Mouse (Mus musculus) hindbrain, postnatal 0 days (tissue): ENCODE data around the gene Cryga. TPM values are rescaled to one million over a fixed set of nuclear protein-coding genes. Genes with fewer than 3 reads are reported as not detected.

Experiments
- ATAC-seq: fragments of 200-750 bp; cut with Nextera tagmentation; 2 replicates; pipeline ENCODE4 v1.8.0; 2017; ENCODE audit warnings: mild to moderate bottlenecking, moderate TSS enrichment, moderate library complexity
- DNase-seq: peaks from one replicate; pipeline ENCODE4 v3.0.0-alpha.2; 2015; ENCODE audit warnings: low spot score
- H3K27ac ChIP-seq: fragments of 300-500 bp; sonication (generic); 2 replicates; pipeline ENCODE4 v1.5.1; 2014; ENCODE audit warnings: mild to moderate bottlenecking
- H3K27me3 ChIP-seq: fragments of 300-500 bp; sonication (generic); 2 replicates; pipeline ENCODE4 v1.6.1; 2014; ENCODE audit warnings: low read length, mixed read lengths; ENCODE audit not compliant: insufficient read depth
- H3K36me3 ChIP-seq: fragments of 300-500 bp; sonication (generic); 2 replicates; pipeline ENCODE4 v1.6.1; 2014; ENCODE audit warnings: low read length, mixed read lengths; ENCODE audit not compliant: insufficient read depth
- H3K4me1 ChIP-seq: fragments of 300-500 bp; sonication (generic); 2 replicates; pipeline ENCODE4 v1.6.1; 2014; ENCODE audit warnings: antibody characterized with exemption, low read length, mixed read lengths; ENCODE audit not compliant: insufficient read depth
- H3K4me2 ChIP-seq: fragments of 300-500 bp; sonication (generic); 2 replicates; pipeline ENCODE4 v1.6.1; 2014; ENCODE audit warnings: low read depth, mild to moderate bottlenecking, low read length, moderate library complexity, mixed read lengths
- H3K4me3 ChIP-seq: fragments of 300-500 bp; sonication (generic); 2 replicates; pipeline ENCODE4 v1.5.1; 2014; ENCODE audit warnings: low read length
- H3K9ac ChIP-seq: fragments of 300-500 bp; sonication (generic); replicated peaks from 2 replicates; pipeline ENCODE4 v1.6.1; 2014; ENCODE audit warnings: mild to moderate bottlenecking, low read length, moderate library complexity, mixed read lengths
- H3K9me3 ChIP-seq: fragments of 300-500 bp; sonication (generic); 2 replicates; pipeline ENCODE4 v1.6.1; 2016; ENCODE audit warnings: low read length, mixed read lengths
- CTCF ChIP-seq: IDR thresholded peaks from 2 replicates; pipeline ENCODE4 v1.5.1; 2016; ENCODE audit warnings: antibody characterized with exemption, control low read depth, low read depth
- WGBS: fragments of 180-500 bp; shearing (Covaris S2); extraction: QIAGEN DNeasy Blood & Tissue Kit; methylation state at CpG from one replicate; pipeline ENCODE4 v1.1.7; 2014; 5-methylcytosine and 5-hydroxymethylcytosine counted together
- polyA plus RNA-seq: library from polyadenylated mRNA; unstranded; fragments of >200 nt; fragmentation: Nextera tagmentation; extraction: Ambion mirVana; gene quantifications from 2 replicates; pipeline ENCODE4 v1.2.1, GENCODE M21; 2015
- total RNA-seq: library from RNA; depleted of rRNA; stranded (reverse); fragments of >200 nt; gene quantifications from 2 replicates; pipeline ENCODE4 v1.2.3, GENCODE M21; 2014; rRNA removed

Gene Cryga
- total RNA-seq (1.9 and 5.4 TPM in 2 replicates), polyA plus RNA-seq (1.2 TPM in 2 replicates)

DNA sequence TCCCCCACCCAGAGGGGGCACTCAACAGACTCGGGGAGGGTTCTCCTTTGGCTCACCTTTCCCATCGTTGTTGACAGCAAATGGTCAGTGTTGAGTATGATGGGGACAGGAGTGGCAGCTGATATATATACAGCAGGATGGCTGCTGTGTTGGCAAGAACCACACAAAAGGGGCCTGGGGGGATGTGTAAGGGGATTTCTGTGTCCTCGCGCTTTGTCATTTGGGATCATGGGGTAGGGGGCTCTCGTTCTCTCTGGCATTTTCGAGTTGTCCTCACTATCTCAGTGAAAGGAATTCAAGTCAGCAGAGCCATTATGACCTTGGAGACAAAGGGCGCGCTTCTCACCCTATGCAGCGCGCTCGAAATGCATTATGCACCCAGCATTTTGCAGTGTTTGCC, at the start of gene Cryga:
Gene Cryga, minus strand, starts transcription at position 101 of the 400 bp plus-strand sequence.
- Histone ChIP-seq H3K36me3 (no peaks in the 10 kb centered on the region), H3K27ac (no peak within 1 kb of the TSS), H3K27me3 (no peaks in the 10 kb centered on the region), H3K9ac (no peak within 1 kb of the TSS), H3K4me3 (no peak within 1 kb of the TSS), H3K4me2 (no peak within 1 kb of the TSS), H3K4me1 (no peaks in the 10 kb centered on the region), H3K9me3 (no peaks in the 10 kb centered on the region)
- DNase-seq (no peak), ATAC-seq (no peak)
- no peak for TF ChIP-seq CTCF
- WGBS, result 81% methylated on average over 11 of the region's 11 CpGs

DNA sequence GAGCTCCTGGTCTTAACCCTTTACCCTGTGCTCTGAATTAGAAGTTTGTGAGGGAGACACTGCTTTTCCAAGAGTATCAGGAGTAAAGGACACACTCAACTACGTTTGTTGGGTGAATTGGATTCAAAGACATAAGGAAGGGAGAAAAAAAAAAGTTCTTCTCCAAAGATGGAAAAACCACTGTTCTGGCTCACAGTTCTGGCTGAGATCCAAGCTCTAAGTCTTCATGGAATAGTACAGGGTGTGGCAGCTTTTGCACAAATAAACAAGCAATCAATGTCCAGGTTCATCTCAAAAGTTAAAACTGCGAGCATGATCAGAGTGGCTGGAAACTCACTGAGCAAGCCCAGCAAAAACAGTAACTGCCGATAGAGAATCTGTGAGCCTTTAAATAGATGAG, 44.8 kb upstream of the Cryga start:
- no peak for ATAC-seq
- no peak for DNase-seq
- Histone ChIP-seq H3K36me3 (no peaks in the 10 kb centered on the region), H3K4me2 (no peak overlapping the region), H3K9ac (no peak overlapping the region), H3K27me3 (no peaks in the 10 kb centered on the region), H3K4me3 (no peak overlapping the region), H3K27ac (no peak overlapping the region), H3K9me3 (no peaks in the 10 kb centered on the region), H3K4me1 (no peaks in the 10 kb centered on the region)
- WGBS, result 77% methylated on average over 3 of the region's 3 CpGs
- no peak for TF ChIP-seq CTCF

DNA sequence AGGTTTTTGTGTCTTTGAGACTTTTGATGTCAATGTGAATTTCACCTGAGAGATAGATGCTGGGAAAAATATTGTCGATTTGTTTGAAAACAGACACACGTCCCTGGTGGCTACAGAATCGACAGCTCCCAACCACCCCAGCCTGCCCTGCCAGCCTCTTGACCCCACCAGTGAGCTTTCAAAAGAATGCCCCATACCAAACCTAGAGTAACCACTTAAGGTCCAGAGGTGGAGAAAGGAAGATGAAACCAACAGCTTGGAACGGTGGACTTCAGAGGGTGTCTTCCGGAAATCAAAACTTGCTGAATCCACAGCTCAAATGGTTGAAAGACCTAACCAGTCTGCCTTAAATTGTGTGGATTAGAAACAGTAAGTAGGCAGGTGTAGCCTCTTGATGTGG, 44.2 kb upstream of the Cryga start:
- 91% methylated on average over 5 of the region's 5 CpGs for WGBS
- Histone ChIP-seq H3K9me3 (no peaks in the 10 kb centered on the region), H3K36me3 (no peaks in the 10 kb centered on the region), H3K4me2 (no peak overlapping the region), H3K9ac (no peak overlapping the region), H3K27me3 (no peaks in the 10 kb centered on the region), H3K27ac (no peak overlapping the region), H3K4me1 (no peaks in the 10 kb centered on the region), H3K4me3 (no peak overlapping the region)
- DNase-seq, result no peak
- no peak for TF ChIP-seq CTCF
- no peak for ATAC-seq

DNA sequence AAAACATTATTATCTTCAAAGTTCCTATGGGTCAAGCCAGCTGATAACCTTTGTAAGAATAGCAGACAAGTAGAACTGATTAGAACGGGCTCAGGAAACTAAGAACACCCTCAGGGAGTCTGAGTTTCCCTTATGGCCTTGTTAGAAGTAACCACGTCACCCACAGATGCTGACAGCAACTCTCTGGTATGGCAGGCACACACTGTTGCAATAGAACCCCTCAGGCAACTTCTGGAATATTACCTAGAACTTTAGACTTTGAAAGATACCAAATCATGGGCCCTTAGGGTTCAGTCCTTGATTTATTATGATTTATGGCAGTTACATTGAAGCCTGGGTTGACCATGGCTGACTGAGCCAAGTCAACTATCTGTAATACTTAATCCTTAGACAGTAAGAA, 43.4 kb upstream of the Cryga start:
- 65% methylated on average over 2 of the region's 2 CpGs for WGBS
- Histone ChIP-seq H3K27me3 (no peaks in the 10 kb centered on the region), H3K9ac (no peak overlapping the region), H3K4me1 (no peaks in the 10 kb centered on the region), H3K9me3 (no peaks in the 10 kb centered on the region), H3K4me2 (no peak overlapping the region), H3K36me3 (no peaks in the 10 kb centered on the region), H3K27ac (no peak overlapping the region), H3K4me3 (no peak overlapping the region)
- ATAC-seq, result no peak
- TF ChIP-seq CTCF, result no peak
- no peak for DNase-seq

DNA sequence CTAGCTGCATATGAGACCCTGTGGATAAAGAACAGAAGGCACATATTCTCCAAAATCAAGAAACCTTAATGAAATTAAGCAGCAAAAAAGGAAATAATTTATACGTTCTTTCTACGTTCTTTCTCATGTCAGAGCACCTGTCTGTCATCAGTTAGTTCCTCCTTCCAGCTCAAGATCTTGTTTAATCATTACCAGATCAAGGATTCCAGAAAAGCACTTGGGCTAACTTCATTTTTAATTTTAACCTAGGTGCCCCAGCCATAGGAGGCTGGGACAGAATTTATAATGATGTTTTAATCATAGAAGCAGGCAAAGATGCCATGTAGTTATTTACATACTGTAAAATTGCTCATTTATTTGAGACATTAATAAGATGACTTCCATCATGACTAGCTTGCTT, 41.6 kb upstream of the Cryga start:
- H3K4me3 ChIP-seq, result no peak overlapping the region
- no peaks in the 10 kb centered on the region for H3K4me1 ChIP-seq
- TF ChIP-seq CTCF, result no peak
- no peaks in the 10 kb centered on the region for H3K36me3 ChIP-seq
- no peaks in the 10 kb centered on the region for H3K9me3 ChIP-seq
- no peak overlapping the region for H3K4me2 ChIP-seq
- WGBS, result 94% methylated on average over 2 of the region's 2 CpGs
- H3K27me3 ChIP-seq, result no peaks in the 10 kb centered on the region
- H3K27ac ChIP-seq, result no peak overlapping the region
- H3K9ac ChIP-seq, result no peak overlapping the region
- DNase-seq (no peak), ATAC-seq (no peak)

DNA sequence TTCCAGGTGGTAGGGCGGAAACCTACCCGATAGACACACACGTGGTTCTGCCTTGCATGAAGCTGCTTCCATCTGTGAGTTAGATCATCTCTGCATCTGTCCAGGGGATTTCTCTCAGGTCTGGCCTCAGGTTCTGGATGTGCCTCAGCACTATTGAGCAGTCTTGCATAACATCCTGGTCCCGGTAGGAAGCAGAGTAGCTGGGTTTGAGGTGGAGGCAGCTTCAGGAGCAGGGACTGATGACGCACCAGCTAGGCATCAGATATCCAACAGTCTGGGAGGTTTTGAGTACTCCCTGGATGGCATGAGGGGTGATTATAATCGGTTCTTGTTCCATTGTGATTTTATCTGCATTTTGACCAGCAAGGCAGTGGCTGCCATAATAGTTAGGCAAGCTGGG, 34.4 kb upstream of the Cryga start:
- H3K4me2 ChIP-seq, result no peak overlapping the region
- H3K27me3 ChIP-seq, result no peaks in the 10 kb centered on the region
- no peak overlapping the region for H3K4me3 ChIP-seq
- no peaks in the 10 kb centered on the region for H3K9me3 ChIP-seq
- no peaks in the 10 kb centered on the region for H3K36me3 ChIP-seq
- no peak for TF ChIP-seq CTCF
- no peak for DNase-seq
- 85% methylated on average over 6 of the region's 6 CpGs for WGBS
- no peak overlapping the region for H3K27ac ChIP-seq
- H3K9ac ChIP-seq, result no peak overlapping the region
- ATAC-seq, result no peak
- no peaks in the 10 kb centered on the region for H3K4me1 ChIP-seq

DNA sequence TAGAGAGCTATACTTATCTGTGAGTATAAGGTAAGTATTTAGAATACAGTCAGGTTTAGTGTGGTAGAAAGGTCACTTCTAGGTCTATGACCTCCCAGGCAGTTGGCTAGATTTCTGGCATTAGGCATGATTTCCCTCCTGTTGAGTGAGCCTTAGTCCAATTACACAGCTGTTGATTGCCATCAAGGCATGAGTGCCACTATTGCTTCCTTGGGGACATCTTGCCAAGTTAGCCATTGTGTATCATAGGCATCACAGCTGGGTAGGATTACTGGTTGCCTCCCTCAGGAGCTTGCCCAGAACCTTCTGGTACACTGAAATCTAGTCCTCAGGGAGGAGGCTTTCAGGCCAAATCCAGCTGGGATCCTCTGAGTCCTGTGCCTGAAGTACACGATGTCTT, 29.7 kb upstream of the Cryga start:
- ATAC-seq (no peak), DNase-seq (no peak)
- Histone ChIP-seq H3K4me1 (no peaks in the 10 kb centered on the region), H3K4me2 (no peak overlapping the region), H3K9ac (no peak overlapping the region), H3K27me3 (no peaks in the 10 kb centered on the region), H3K4me3 (no peak overlapping the region), H3K36me3 (no peaks in the 10 kb centered on the region), H3K27ac (no peak overlapping the region), H3K9me3 (no peaks in the 10 kb centered on the region)
- 80% methylated on average over 1 of the region's 1 CpGs for WGBS
- no peak for TF ChIP-seq CTCF

DNA sequence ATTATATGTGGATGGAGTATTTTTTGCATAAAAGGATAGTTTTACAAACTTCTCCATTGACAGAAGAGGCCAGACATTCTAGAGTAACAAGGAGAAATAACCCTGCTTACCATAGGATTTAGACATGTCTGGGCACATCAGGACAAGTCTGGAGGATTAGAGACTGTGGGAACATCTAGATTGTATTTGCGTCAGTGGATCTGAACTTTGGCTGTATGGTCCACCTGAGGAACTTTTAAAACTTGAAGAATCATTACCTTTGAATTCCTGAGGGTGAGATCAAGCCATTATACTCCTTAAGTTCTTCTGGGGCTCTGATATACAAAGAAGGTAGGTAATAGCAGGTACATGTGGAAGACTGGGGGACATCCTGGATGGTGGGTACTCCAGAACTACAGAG, 28.5 kb upstream of the Cryga start:
- Histone ChIP-seq H3K36me3 (no peaks in the 10 kb centered on the region), H3K27ac (no peak overlapping the region), H3K4me1 (no peaks in the 10 kb centered on the region), H3K9ac (no peak overlapping the region), H3K4me2 (no peak overlapping the region), H3K9me3 (no peaks in the 10 kb centered on the region), H3K27me3 (no peaks in the 10 kb centered on the region), H3K4me3 (no peak overlapping the region)
- 95% methylated on average over 1 of the region's 1 CpGs for WGBS
- DNase-seq (no peak), ATAC-seq (no peak)
- TF ChIP-seq CTCF, result no peak
